Mouse (Mus musculus): Measurements from ENCODE around the gene Npas3.

DNA sequence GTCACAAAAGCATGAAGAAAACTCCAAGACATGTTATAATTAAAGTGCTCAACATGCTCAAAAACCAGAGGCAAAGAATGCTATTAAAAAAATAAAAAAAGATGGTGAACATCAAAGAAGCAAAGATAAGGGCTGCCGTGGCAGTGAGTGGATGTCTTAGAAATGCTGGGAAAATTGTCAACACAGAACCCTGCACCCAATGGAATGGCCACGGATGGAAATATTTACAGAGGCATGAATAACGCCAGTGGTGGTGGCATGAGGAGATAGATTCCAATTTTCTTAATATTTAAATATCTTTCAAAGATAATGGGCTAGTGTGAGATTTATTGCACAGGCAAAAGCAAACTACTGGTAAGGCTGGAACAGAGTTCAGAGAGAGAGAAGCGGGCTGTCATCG lies 628.2 kb downstream of the Npas3 start:
- TF ChIP-seq CTCF (IDR thresholded peaks at IDR 0.05; ENCODE audit: control insufficient read depth, insufficient read depth, insufficient read length) (no peak), FOSL1 (IDR thresholded peaks at IDR 0.05; ENCODE audit: insufficient read depth, low read length, poor library complexity, severe bottlenecking) (no peak), USF1 (IDR thresholded peaks at IDR 0.05; ENCODE audit: low read depth) (no peak), MAX (IDR thresholded peaks at IDR 0.05) (no peak), MYOG (IDR thresholded peaks at IDR 0.05; ENCODE audit: control insufficient read depth, extremely low read depth, insufficient read length) (no peak), MYOD1 (IDR thresholded peaks at IDR 0.05; ENCODE audit: control insufficient read depth, insufficient read length, low read depth) (no peak), CEBPB (IDR thresholded peaks at IDR 0.05; ENCODE audit: low read depth) (no peak)

Data from C2C12 (cell line).